Comparison of ENCODE assay signal across 8 mouse cellular contexts in the genomic region with DNA sequence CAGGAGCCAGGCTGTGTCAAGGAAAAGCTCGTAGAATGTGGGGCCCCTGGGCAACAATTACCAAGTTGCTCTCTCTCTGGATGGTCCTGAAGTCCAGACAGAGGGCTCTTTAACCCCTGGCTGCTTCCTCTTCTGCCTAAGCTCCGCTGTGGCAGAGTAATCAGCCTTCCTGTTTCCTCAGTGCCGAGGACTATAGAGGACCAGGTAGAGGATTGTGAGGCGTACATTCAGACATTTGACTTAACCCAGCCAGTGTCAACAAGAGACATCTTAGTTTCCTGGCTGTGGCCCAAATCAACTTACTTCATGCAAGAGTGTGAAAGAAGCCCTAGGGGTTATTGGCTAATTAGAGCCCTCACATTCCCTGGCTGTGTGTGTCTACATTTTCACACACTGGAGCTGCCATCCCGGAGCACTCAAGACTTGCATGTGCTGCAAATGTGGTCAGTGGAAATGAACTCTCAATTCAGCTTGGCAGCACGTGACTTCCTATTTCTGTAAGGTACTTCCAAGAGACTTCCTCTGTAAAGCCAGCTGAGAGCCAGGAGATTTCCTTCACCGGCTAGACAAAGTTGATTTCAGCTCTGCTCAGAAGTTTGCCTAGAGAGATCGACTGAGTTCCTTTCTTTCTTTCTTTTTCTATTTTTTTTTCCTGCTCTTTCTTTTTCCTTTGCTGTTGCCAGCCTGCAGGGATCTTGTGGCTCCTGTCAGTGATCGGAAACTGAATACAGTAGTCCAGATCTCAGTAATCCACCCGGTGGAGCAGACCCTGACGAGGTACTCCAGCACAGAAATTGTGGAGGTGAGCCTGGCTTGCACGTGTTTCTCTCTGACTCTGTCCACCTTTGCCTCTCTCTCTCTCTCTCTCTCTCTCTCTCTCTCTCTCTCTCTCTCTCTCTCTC.
A peak's percentile ranks its signal among the peaks of the same experiment; 100 is the strongest.
DNase-seq lines count a peak whose midpoint lies in the region; ATAC-seq lines count a peak whose summit lies in the region.

No protein-coding gene starts in this region.

- H3K27ac ChIP-seq in heart, embryonic 12.5 days (ENCODE audit: poor library complexity, severe bottlenecking) = peak overlapping the region; percentile 75
- peak overlapping the region; percentile 39; the same call in 1 of the 2 replicates for H3K27ac ChIP-seq in kidney, embryonic 14.5 days (ENCODE audit: low read depth, low read length)

- peak overlapping the region; percentile 55 for H3K4me3 ChIP-seq in erythroblast, embryonic 14.5 days (replicated peaks)
- peak overlapping the region; percentile 34 for H3K4me3 ChIP-seq in heart, embryonic 12.5 days
- peak overlapping the region; percentile 10; the same call in 1 of the 2 replicates for H3K4me3 ChIP-seq in kidney, embryonic 14.5 days (ENCODE audit: low read length)

- peak overlapping the region; percentile 62 for H3K4me2 ChIP-seq in heart, embryonic 12.5 days
- H3K4me2 ChIP-seq in kidney, embryonic 14.5 days (replicated peaks; ENCODE audit: low read depth, low read length) = peak overlapping the region; percentile 38

- no peaks in the 10 kb centered on the region for H3K36me3 ChIP-seq in erythroblast, embryonic 14.5 days (ENCODE audit: control insufficient read depth)
- H3K36me3 ChIP-seq in heart, embryonic 12.5 days = no peaks in the 10 kb centered on the region
- no peaks in the 10 kb centered on the region for H3K36me3 ChIP-seq in kidney, embryonic 14.5 days (ENCODE audit: control insufficient read depth, insufficient read depth, low read length)

- peaks cover 42% of the 10 kb centered on the region for H3K4me1 ChIP-seq in erythroblast, embryonic 14.5 days (ENCODE audit: control insufficient read depth)
- peaks cover 18% of the 10 kb centered on the region for H3K4me1 ChIP-seq in heart, embryonic 12.5 days (replicated peaks)
- H3K4me1 ChIP-seq in kidney, embryonic 14.5 days (ENCODE audit: control insufficient read depth, insufficient read depth, low read length) = peaks cover 10% of the 10 kb centered on the region

- DNase-seq in embryo, embryonic 10 days (ENCODE audit: low spot score) = peak; percentile 65
- peak; percentile 49 for DNase-seq in lung, postnatal 14 days
- peak; percentile 38 for DNase-seq in skeletal muscle tissue, adult 2 months (ENCODE audit: low read depth, low spot score)
- DNase-seq in ovary, postnatal 14 days (ENCODE audit: low spot score) = no peak

- ATAC-seq in erythroblast, adult 5-6 weeks (replicated peaks; ENCODE audit: low FRiP score, poor library complexity, severe bottlenecking) = no peak
- peak; percentile 81 for ATAC-seq in heart, embryonic 12.5 days (ENCODE audit: insufficient number of reproducible peaks, low FRiP score)
- peak; percentile 88; the same call in 1 of the 2 replicates for ATAC-seq in kidney, embryonic 14.5 days (ENCODE audit: low FRiP score, low TSS enrichment)

- WGBS in heart, embryonic 12.5 days = 17% methylated on average over 12 of the region's 12 CpGs
- 13% methylated on average over 12 of the region's 12 CpGs for WGBS in kidney, embryonic 14.5 days

- no peak overlapping the region; the same call in 1 of the 2 replicates for H3K9ac ChIP-seq in heart, embryonic 12.5 days
- H3K9ac ChIP-seq in kidney, embryonic 14.5 days (ENCODE audit: low read depth, low read length) = 0 out of 2 replicates have a peak overlapping the region, but pooled peaks have one; percentile 23

- H3K9me3 ChIP-seq in erythroblast, embryonic 14.5 days (ENCODE audit: control insufficient read depth, low read length) = no peaks in the 10 kb centered on the region
- no peaks in the 10 kb centered on the region for H3K9me3 ChIP-seq in heart, embryonic 12.5 days (replicated peaks)
- H3K9me3 ChIP-seq in kidney, embryonic 14.5 days (ENCODE audit: control insufficient read depth, low read length) = no peaks in the 10 kb centered on the region

- no peaks in the 10 kb centered on the region for H3K27me3 ChIP-seq in erythroblast, embryonic 14.5 days (ENCODE audit: control insufficient read depth)
- no peaks in the 10 kb centered on the region for H3K27me3 ChIP-seq in heart, embryonic 12.5 days (replicated peaks)
- H3K27me3 ChIP-seq in kidney, embryonic 14.5 days (ENCODE audit: control insufficient read depth, insufficient read depth, low read length) = no peaks in the 10 kb centered on the region
